Mouse (Mus musculus): ENCODE measurements at regions not wholly inside any gene's neighbourhood (a gene's known extent, or its start where the extent isn't known, plus 50 kb on each side); places are given as distances from the start of the nearest gene placed in this dataset.

- H3K4me1 ChIP-seq (ENCODE audit: insufficient read depth) = no peaks in the 10 kb centered on the region
- TF ChIP-seq CTCF (IDR thresholded peaks at IDR 0.05; ENCODE audit: low read depth) = no peak
- H3K27ac ChIP-seq (ENCODE audit: low read depth) = no peak overlapping the region
- H3K4me2 ChIP-seq = no peak overlapping the region
- no peak overlapping the region for H3K9ac ChIP-seq
- H3K36me3 ChIP-seq (ENCODE audit: insufficient read depth) = no peaks in the 10 kb centered on the region
- no peaks in the 10 kb centered on the region for H3K9me3 ChIP-seq (ENCODE audit: low read depth, low read length)
- WGBS = 77% methylated on average over 3 of the region's 3 CpGs
- DNase-seq (no peak), ATAC-seq (ENCODE audit: insufficient read depth) (no peak)
- H3K4me3 ChIP-seq (ENCODE audit: low read depth, low read length) = no peak overlapping the region
- no peaks in the 10 kb centered on the region for H3K27me3 ChIP-seq (ENCODE audit: insufficient read depth, low read length)
Measured at GRCm38 (mm10) chr19:60408436-60408835, 59.7 kb downstream of the Prlhr start.

GRCm38 (mm10) chr19:60399425-60399824, 68.7 kb downstream of the Prlhr start:
- WGBS = 62% methylated on average over 3 of the region's 3 CpGs
- H3K9ac ChIP-seq = no peak overlapping the region
- no peaks in the 10 kb centered on the region for H3K4me1 ChIP-seq (ENCODE audit: insufficient read depth)
- no peak for ATAC-seq (ENCODE audit: insufficient read depth)
- H3K27me3 ChIP-seq (ENCODE audit: insufficient read depth, low read length) = no peaks in the 10 kb centered on the region
- no peak overlapping the region for H3K27ac ChIP-seq (ENCODE audit: low read depth)
- TF ChIP-seq CTCF (IDR thresholded peaks at IDR 0.05; ENCODE audit: low read depth) = no peak
- H3K36me3 ChIP-seq (ENCODE audit: insufficient read depth) = no peaks in the 10 kb centered on the region
- no peaks in the 10 kb centered on the region for H3K9me3 ChIP-seq (ENCODE audit: low read depth, low read length)
- no peak for DNase-seq
- no peak overlapping the region for H3K4me3 ChIP-seq (ENCODE audit: low read depth, low read length)
- H3K4me2 ChIP-seq = no peak overlapping the region

GRCm38 (mm10) chr19:60397666-60398065, 70.4 kb downstream of the Prlhr start:
- ATAC-seq (ENCODE audit: insufficient read depth) (no peak), DNase-seq (no peak)
- Histone ChIP-seq H3K4me1 (ENCODE audit: insufficient read depth) (no peaks in the 10 kb centered on the region), H3K9me3 (ENCODE audit: low read depth, low read length) (no peaks in the 10 kb centered on the region), H3K27me3 (ENCODE audit: insufficient read depth, low read length) (no peaks in the 10 kb centered on the region), H3K4me2 (no peak overlapping the region), H3K4me3 (ENCODE audit: low read depth, low read length) (no peak overlapping the region), H3K27ac (ENCODE audit: low read depth) (no peak overlapping the region), H3K36me3 (ENCODE audit: insufficient read depth) (no peaks in the 10 kb centered on the region), H3K9ac (no peak overlapping the region)
- 78% methylated on average over 1 of the region's 1 CpGs for WGBS
- TF ChIP-seq CTCF (IDR thresholded peaks at IDR 0.05; ENCODE audit: low read depth) = no peak

- H3K9ac ChIP-seq = no peak overlapping the region
- TF ChIP-seq CTCF (IDR thresholded peaks at IDR 0.05; ENCODE audit: low read depth) = no peak
- H3K4me3 ChIP-seq (ENCODE audit: low read depth, low read length) = no peak overlapping the region
- no peaks in the 10 kb centered on the region for H3K27me3 ChIP-seq (ENCODE audit: insufficient read depth, low read length)
- H3K4me2 ChIP-seq = no peak overlapping the region
- no peaks in the 10 kb centered on the region for H3K9me3 ChIP-seq (ENCODE audit: low read depth, low read length)
- H3K4me1 ChIP-seq (ENCODE audit: insufficient read depth) = no peaks in the 10 kb centered on the region
- 74% methylated on average over 5 of the region's 5 CpGs for WGBS
- H3K27ac ChIP-seq (ENCODE audit: low read depth) = no peak overlapping the region
- no peak for ATAC-seq (ENCODE audit: insufficient read depth)
- H3K36me3 ChIP-seq (ENCODE audit: insufficient read depth) = no peaks in the 10 kb centered on the region
- DNase-seq = no peak
Measured at GRCm38 (mm10) chr19:60396604-60397003, 71.5 kb downstream of the Prlhr start.

- H3K4me3 ChIP-seq (ENCODE audit: low read depth, low read length) = no peak overlapping the region
- no peak for TF ChIP-seq CTCF (IDR thresholded peaks at IDR 0.05; ENCODE audit: low read depth)
- no peaks in the 10 kb centered on the region for H3K36me3 ChIP-seq (ENCODE audit: insufficient read depth)
- DNase-seq (no peak), ATAC-seq (ENCODE audit: insufficient read depth) (no peak)
- no peaks in the 10 kb centered on the region for H3K27me3 ChIP-seq (ENCODE audit: insufficient read depth, low read length)
- no peaks in the 10 kb centered on the region for H3K9me3 ChIP-seq (ENCODE audit: low read depth, low read length)
- no peak overlapping the region for H3K27ac ChIP-seq (ENCODE audit: low read depth)
- H3K4me1 ChIP-seq (ENCODE audit: insufficient read depth) = no peaks in the 10 kb centered on the region
- H3K9ac ChIP-seq = no peak overlapping the region
- 36% methylated on average over 3 of the region's 3 CpGs for WGBS
- H3K4me2 ChIP-seq = no peak overlapping the region
Measured at GRCm38 (mm10) chr19:60386563-60387241, 81.4 kb downstream of the Prlhr start.

- DNase-seq = no peak
- no peak for TF ChIP-seq CTCF (IDR thresholded peaks at IDR 0.05; ENCODE audit: low read depth)
- Histone ChIP-seq H3K9ac (no peak overlapping the region), H3K36me3 (ENCODE audit: insufficient read depth) (no peaks in the 10 kb centered on the region), H3K27ac (ENCODE audit: low read depth) (no peak overlapping the region), H3K4me3 (ENCODE audit: low read depth, low read length) (no peak overlapping the region), H3K4me2 (no peak overlapping the region), H3K4me1 (ENCODE audit: insufficient read depth) (no peaks in the 10 kb centered on the region), H3K27me3 (ENCODE audit: insufficient read depth, low read length) (no peaks in the 10 kb centered on the region), H3K9me3 (ENCODE audit: low read depth, low read length) (no peaks in the 10 kb centered on the region)
- 59% methylated on average over 5 of the region's 5 CpGs for WGBS
- ATAC-seq (ENCODE audit: insufficient read depth) = no peak
Measured at GRCm38 (mm10) chr19:60384721-60385120, 83.4 kb downstream of the Prlhr start.

- no peak overlapping the region for H3K27ac ChIP-seq (ENCODE audit: low read depth)
- no peaks in the 10 kb centered on the region for H3K9me3 ChIP-seq (ENCODE audit: low read depth, low read length)
- H3K4me3 ChIP-seq (ENCODE audit: low read depth, low read length) = no peak overlapping the region
- no peak overlapping the region for H3K4me2 ChIP-seq
- DNase-seq (no peak), ATAC-seq (ENCODE audit: insufficient read depth) (no peak)
- no peak for TF ChIP-seq CTCF (IDR thresholded peaks at IDR 0.05; ENCODE audit: low read depth)
- no peaks in the 10 kb centered on the region for H3K27me3 ChIP-seq (ENCODE audit: insufficient read depth, low read length)
- H3K4me1 ChIP-seq (ENCODE audit: insufficient read depth) = no peaks in the 10 kb centered on the region
- H3K36me3 ChIP-seq (ENCODE audit: insufficient read depth) = no peaks in the 10 kb centered on the region
- H3K9ac ChIP-seq = no peak overlapping the region
Measured at GRCm38 (mm10) chr19:60382661-60383060, 85.4 kb downstream of the Prlhr start.
